Mouse (Mus musculus): ENCODE measurements around the gene Gys1.
A peak's percentile ranks its signal among the peaks of the same experiment; 100 is the strongest.

Gene Gys1

GRCm38 (mm10) chr7:45414740-45415224 is 19.9 kb upstream of the Gys1 start:
- DNase-seq: no peak

- DNase-seq: no peak
Observed at GRCm38 (mm10) chr7:45415636-45416035, 19.0 kb upstream of the Gys1 start.

- DNase-seq: no peak
Observed at GRCm38 (mm10) chr7:45417962-45418492, 16.6 kb upstream of the Gys1 start.

GRCm38 (mm10) chr7:45419859-45420614 is 14.6 kb upstream of the Gys1 start:
- DNase-seq: no peak

GRCm38 (mm10) chr7:45420615-45420919 is 14.1 kb upstream of the Gys1 start, which contains the start of gene Lhb:
Gene Lhb (plus strand): TSS chr7:45420820.
- DNase-seq: no peak

- DNase-seq: no peak
Observed at GRCm38 (mm10) chr7:45421194-45421593, 13.4 kb upstream of the Gys1 start.

GRCm38 (mm10) chr7:45426556-45426955 is 8.1 kb upstream of the Gys1 start:
- DNase-seq: no peak

GRCm38 (mm10) chr7:45433835-45434202 is 825 bp upstream of the Gys1 start:
- DNase-seq: no peak

- no peak for DNase-seq
Observed at GRCm38 (mm10) chr7:45435038-45435437, 394 bp downstream of the Gys1 start.

GRCm38 (mm10) chr7:45436444-45436843 is 1.8 kb downstream of the Gys1 start:
- DNase-seq: no peak

GRCm38 (mm10) chr7:45437046-45437445 is 2.4 kb downstream of the Gys1 start:
- DNase-seq: no peak

GRCm38 (mm10) chr7:45437521-45438276 is 3.1 kb downstream of the Gys1 start, which contains the start of gene Ruvbl2:
Gene Ruvbl2 (minus strand): TSS chr7:45438096.
- DNase-seq: no peak

- no peak for DNase-seq
Observed at GRCm38 (mm10) chr7:45443526-45444420, 9.1 kb downstream of the Gys1 start.

- no peak for DNase-seq
Observed at GRCm38 (mm10) chr7:45446589-45446988, 11.9 kb downstream of the Gys1 start.

GRCm38 (mm10) chr7:45447325-45447990 is 12.8 kb downstream of the Gys1 start:
- no peak for DNase-seq

- no peak for DNase-seq
Observed at GRCm38 (mm10) chr7:45449974-45450373, 15.3 kb downstream of the Gys1 start.

- DNase-seq: peak; percentile 86
Observed at GRCm38 (mm10) chr7:45451344-45451982, 16.8 kb downstream of the Gys1 start.

GRCm38 (mm10) chr7:45454971-45455370 is 20.3 kb downstream of the Gys1 start:
- no peak for DNase-seq

- no peak for DNase-seq
Observed at GRCm38 (mm10) chr7:45455932-45456696, 21.5 kb downstream of the Gys1 start.

GRCm38 (mm10) chr7:45456721-45457203 is 22.1 kb downstream of the Gys1 start:
- DNase-seq: no peak
